Mouse (Mus musculus) heart, embryonic 13.5 days (tissue): ENCODE results near the gene Tkt. TPM values are rescaled to one million over a fixed set of nuclear protein-coding genes. Genes with fewer than 3 reads are reported as not detected.

Experiments used
- ATAC-seq: fragments of 200-750 bp; cut with Nextera tagmentation; 2 replicates; pipeline ENCODE4 v1.8.0; 2017; ENCODE audit warnings: moderate TSS enrichment; ENCODE audit not compliant: insufficient number of reproducible peaks, low FRiP score, low TSS enrichment; ENCODE audit errors: extremely low read depth
- H3K27ac ChIP-seq: fragments of 300-500 bp; sonication (generic); replicated peaks from 2 replicates; pipeline ENCODE4 v1.5.1; 2015; ENCODE audit warnings: moderate library complexity, mild to moderate bottlenecking, inconsistent platforms
- H3K27me3 ChIP-seq: fragments of 300-500 bp; sonication (generic); replicated peaks from 2 replicates; pipeline ENCODE4 v1.6.1; 2015; ENCODE audit warnings: mild to moderate bottlenecking, inconsistent platforms
- H3K36me3 ChIP-seq: fragments of 300-500 bp; sonication (generic); 2 replicates; pipeline ENCODE4 v1.6.1; 2015; ENCODE audit warnings: mild to moderate bottlenecking, inconsistent platforms
- H3K4me1 ChIP-seq: fragments of 300-500 bp; sonication (generic); 2 replicates; pipeline ENCODE4 v1.6.1; 2015; ENCODE audit warnings: inconsistent platforms
- H3K4me2 ChIP-seq: fragments of 300-500 bp; sonication (generic); 2 replicates; pipeline ENCODE4 v1.6.1; 2015; ENCODE audit warnings: inconsistent platforms, mild to moderate bottlenecking, moderate library complexity
- H3K4me3 ChIP-seq: fragments of 300-500 bp; sonication (generic); 2 replicates; pipeline ENCODE4 v1.5.1; 2015; ENCODE audit warnings: moderate library complexity, mild to moderate bottlenecking, inconsistent platforms
- H3K9ac ChIP-seq: fragments of 300-500 bp; sonication (generic); 2 replicates; pipeline ENCODE4 v1.6.1; 2015; ENCODE audit warnings: inconsistent platforms, mild to moderate bottlenecking, moderate library complexity
- H3K9me3 ChIP-seq: fragments of 300-500 bp; sonication (generic); 2 replicates; pipeline ENCODE4 v1.6.1; 2016; ENCODE audit warnings: inconsistent platforms
- WGBS: fragments of 180-500 bp; shearing (Covaris S2); methylation state at CpG from one replicate; pipeline ENCODE4 v1.1.7; 2015; ENCODE audit warnings: mixed read lengths; 5-methylcytosine and 5-hydroxymethylcytosine counted together
- polyA plus RNA-seq: library from polyadenylated mRNA; unstranded; fragments of >200 nt; fragmentation: Nextera tagmentation; extraction: Ambion mirVana; gene quantifications from 2 replicates; pipeline ENCODE4 v1.2.1, GENCODE M21; 2015

Gene Tkt
- polyA plus RNA-seq, 1 experiment from 2014 or later: 96.6 TPM

DNA sequence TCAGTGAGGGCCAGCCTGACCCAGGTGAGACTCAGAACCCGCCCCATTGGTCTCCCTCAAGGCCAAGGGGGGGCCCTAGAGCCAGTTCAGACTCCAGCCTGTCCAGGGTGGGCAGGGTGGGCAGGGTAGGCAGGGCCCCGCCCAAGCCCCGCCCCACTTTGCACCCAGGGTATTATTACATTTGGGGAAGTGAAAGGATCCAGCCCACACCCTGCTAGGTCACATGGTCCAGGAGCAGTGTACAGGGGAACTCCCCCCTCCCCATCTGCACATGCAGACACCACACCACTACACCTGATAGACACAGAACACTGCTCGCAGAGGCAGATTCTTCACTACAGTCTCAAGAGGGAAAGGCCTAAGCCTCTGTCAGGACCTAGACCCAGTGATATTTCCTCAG, 59.5 kb downstream of the Tkt start:
- H3K9ac ChIP-seq: no peak overlapping the region
- 71% methylated on average over 4 of the region's 4 CpGs for WGBS
- H3K27ac ChIP-seq: no peak overlapping the region
- no peak overlapping the region for H3K4me3 ChIP-seq
- H3K36me3 ChIP-seq: peaks cover 58% of the 10 kb centered on the region
- no peaks in the 10 kb centered on the region for H3K9me3 ChIP-seq
- H3K27me3 ChIP-seq: no peaks in the 10 kb centered on the region
- H3K4me1 ChIP-seq: peaks cover 22% of the 10 kb centered on the region
- no peak for ATAC-seq
- H3K4me2 ChIP-seq: no peak overlapping the region

DNA sequence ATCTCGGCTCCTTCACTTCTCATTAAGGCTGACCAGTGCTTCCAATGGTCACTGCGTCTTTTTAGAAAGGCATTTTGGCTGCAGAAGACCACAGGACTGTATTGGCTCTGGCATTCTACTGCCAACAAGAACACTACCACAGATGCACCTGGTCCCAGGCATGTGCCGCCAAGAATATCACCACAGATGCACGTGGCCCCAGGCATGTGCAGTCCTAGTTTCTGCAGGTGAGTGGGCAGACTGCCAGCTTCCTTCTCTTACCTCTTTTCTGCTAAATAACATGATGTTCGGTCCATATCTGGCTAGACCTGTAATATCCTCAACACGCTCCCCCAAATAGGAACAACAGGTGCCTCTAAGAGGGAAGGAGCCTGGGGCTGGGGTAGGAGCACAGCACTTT, 60.0 kb downstream of the Tkt start:
- Histone ChIP-seq H3K27ac (no peak overlapping the region), H3K9ac (no peak overlapping the region), H3K4me2 (no peak overlapping the region), H3K36me3 (peaks cover 56% of the 10 kb centered on the region), H3K9me3 (no peaks in the 10 kb centered on the region), H3K4me3 (no peak overlapping the region), H3K4me1 (peaks cover 23% of the 10 kb centered on the region), H3K27me3 (no peaks in the 10 kb centered on the region)
- WGBS: 85% methylated on average over 6 of the region's 6 CpGs
- no peak for ATAC-seq

DNA sequence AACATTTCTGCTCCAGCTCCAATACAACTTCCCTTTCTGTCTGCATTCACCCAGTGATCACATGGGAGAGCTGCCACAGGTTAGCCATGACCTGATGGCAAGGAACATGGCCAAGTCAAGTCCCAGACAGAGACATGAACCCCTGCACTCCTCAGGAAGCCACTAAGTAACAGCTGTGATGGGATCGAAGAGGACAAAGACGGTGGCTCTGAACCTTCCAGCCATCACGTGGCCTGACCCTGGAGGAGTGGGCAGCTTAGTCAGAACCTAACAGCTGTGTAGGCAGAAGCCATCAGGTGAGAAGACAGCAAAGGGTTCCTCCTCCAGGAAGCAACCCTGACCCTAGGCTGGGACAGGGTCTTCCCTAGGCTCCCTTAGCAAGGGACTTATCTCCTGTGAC, 61.3 kb downstream of the Tkt start:
- Histone ChIP-seq H3K9ac (no peak overlapping the region), H3K4me1 (peaks cover 26% of the 10 kb centered on the region), H3K4me3 (no peak overlapping the region), H3K9me3 (no peaks in the 10 kb centered on the region), H3K4me2 (no peak overlapping the region), H3K27ac (no peak overlapping the region), H3K36me3 (peaks cover 44% of the 10 kb centered on the region), H3K27me3 (no peaks in the 10 kb centered on the region)
- WGBS: 82% methylated on average over 3 of the region's 3 CpGs
- no peak for ATAC-seq

DNA sequence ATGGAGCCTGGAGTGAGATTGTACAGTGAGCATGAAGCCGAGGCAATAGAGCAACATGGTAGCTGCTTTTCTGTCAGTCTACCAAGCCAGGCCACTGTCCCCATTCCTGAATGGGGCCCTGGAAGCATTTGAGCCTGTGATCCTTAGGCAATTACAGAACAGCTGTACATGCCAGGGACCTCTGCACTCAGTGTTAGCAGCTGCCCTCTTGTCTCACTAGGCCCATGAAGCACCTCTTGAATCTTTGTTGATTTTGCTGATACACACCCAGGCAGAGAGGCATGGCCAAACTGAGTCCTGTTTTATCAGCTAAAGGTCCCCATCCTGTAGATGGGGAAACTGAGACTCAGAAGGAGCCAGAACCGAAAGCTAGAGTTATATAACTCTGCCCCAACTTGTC, 62.1 kb downstream of the Tkt start:
- Histone ChIP-seq H3K27ac (no peak overlapping the region), H3K4me3 (no peak overlapping the region), H3K27me3 (no peaks in the 10 kb centered on the region), H3K9me3 (no peaks in the 10 kb centered on the region), H3K4me1 (peaks cover 31% of the 10 kb centered on the region), H3K36me3 (peaks cover 40% of the 10 kb centered on the region), H3K9ac (no peak overlapping the region), H3K4me2 (no peak overlapping the region)
- no peak for ATAC-seq
- WGBS: 67% methylated on average over 2 of the region's 2 CpGs

DNA sequence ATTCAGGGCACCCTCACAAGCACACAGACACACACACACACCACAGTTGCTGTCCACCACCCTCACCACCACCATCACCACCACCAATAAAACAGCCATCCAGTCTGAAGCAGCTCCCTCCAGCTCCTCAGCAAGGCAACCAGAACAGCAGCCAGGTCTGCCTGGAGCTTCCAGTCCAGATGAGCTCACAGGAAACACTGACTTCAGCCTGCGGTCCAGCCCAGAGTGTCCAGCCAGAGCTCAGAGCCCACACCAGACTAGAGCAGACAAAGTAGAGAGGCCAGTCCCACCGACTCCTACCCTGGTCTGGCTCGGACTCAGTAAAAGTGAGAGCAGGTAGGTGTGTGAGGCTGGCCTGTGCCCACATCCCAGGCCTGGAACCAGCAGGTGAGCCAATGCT, 62.8 kb downstream of the Tkt start:
- peak overlapping the region; percentile 45; the same call in 1 of the 2 replicates for H3K9ac ChIP-seq
- no peak overlapping the region for H3K4me2 ChIP-seq
- no peak overlapping the region for H3K27ac ChIP-seq
- H3K27me3 ChIP-seq: no peaks in the 10 kb centered on the region
- 79% methylated on average over 3 of the region's 3 CpGs for WGBS
- H3K4me1 ChIP-seq: peaks cover 37% of the 10 kb centered on the region
- no peaks in the 10 kb centered on the region for H3K9me3 ChIP-seq
- no peak for ATAC-seq
- H3K4me3 ChIP-seq: no peak overlapping the region
- H3K36me3 ChIP-seq: peaks cover 34% of the 10 kb centered on the region

DNA sequence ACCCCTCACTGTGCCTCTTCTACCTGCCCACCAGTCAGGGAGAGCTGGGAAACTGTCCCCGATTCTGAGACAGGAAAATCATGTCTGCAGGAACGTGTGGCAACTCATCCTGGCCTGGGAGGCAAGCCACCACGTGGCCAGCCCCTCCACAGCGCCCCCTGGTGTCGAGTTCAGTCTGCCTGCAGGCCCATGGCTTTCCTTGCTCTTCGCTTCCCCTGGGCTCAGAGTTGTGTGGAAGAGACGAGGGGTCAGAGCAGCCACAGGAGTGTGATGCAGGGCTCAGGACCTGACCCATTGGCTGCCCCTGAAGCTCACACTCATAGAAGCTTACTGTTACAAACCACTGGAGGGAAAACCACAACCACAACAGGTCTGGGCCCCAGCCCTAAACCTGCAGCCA, 64.4 kb downstream of the Tkt start:
- Histone ChIP-seq H3K4me3 (no peak overlapping the region), H3K4me1 (peaks cover 37% of the 10 kb centered on the region), H3K9ac (no peak overlapping the region), H3K9me3 (no peaks in the 10 kb centered on the region), H3K36me3 (peaks cover 21% of the 10 kb centered on the region), H3K4me2 (no peak overlapping the region), H3K27me3 (no peaks in the 10 kb centered on the region), H3K27ac (no peak overlapping the region)
- WGBS: 23% methylated on average over 7 of the region's 7 CpGs
- ATAC-seq: no peak

DNA sequence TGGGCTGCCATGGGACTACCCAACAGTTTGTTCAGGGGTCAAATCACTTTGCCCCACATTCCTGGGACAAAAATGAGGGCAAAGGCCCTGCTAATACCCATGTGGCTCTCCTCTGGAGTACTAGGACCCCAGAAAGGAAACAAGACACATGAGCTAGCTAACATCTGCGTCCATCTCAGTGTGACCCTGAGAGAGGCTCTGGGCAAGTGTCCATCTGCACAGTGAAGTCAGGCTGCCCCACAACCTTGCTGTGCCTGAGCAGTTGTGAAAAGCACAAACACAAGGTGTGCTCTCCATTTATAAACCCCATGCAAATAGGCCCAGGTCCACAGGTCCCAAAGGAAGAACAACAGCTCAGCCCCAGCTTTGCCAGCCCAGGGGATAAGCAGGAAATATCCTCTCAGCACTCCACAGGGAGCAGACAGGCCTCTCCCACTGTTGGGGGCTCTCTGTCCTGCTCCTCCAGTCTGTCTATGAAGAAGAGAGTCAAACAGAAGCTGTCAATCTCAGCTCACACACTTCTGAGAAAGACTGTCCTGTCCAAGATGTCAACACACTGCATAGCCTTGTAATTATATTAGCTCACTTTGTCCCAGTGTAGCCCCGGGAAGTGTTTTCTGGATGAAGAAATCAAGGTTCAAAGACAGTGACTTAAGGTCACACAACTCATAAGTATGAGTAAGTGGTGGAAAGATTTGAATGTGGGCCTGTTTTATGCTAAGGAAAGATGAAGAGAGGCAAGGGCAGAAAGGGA, 65.0 kb downstream of the Tkt start:
- no peak overlapping the region for H3K4me3 ChIP-seq
- H3K27me3 ChIP-seq: no peaks in the 10 kb centered on the region
- H3K4me1 ChIP-seq: peaks cover 37% of the 10 kb centered on the region
- no peak for ATAC-seq
- no peaks in the 10 kb centered on the region for H3K9me3 ChIP-seq
- H3K36me3 ChIP-seq: peaks cover 18% of the 10 kb centered on the region
- no peak overlapping the region for H3K27ac ChIP-seq
- H3K9ac ChIP-seq: no peak overlapping the region
- WGBS: 62% methylated on average over 2 of the region's 2 CpGs
- H3K4me2 ChIP-seq: no peak overlapping the region

DNA sequence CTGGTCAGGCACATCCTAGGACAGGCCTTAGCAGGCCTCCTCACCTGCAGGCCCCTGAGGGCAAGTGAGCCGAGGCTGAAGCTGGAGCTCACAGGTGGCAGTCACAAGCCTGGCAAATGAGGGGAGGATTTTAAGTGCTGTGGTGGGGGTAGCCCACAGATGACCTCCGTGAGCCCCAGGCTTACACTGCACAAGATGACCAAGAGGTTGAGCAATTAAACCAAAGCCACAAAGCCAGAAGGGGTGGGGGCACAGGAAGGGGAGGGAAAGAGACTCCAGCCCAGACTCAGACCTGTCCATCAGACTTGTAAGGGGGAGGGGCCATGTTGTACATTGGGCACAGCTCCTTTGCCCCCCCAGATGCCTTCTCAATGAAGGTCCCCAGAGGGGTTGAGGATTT, 68.6 kb downstream of the Tkt start:
- Histone ChIP-seq H3K4me1 (peaks cover 38% of the 10 kb centered on the region), H3K9me3 (no peaks in the 10 kb centered on the region), H3K4me3 (no peak overlapping the region), H3K4me2 (no peak overlapping the region), H3K36me3 (no peaks in the 10 kb centered on the region; the same call in 1 of the 2 replicates), H3K27ac (no peak overlapping the region), H3K9ac (no peak overlapping the region), H3K27me3 (no peaks in the 10 kb centered on the region)
- no peak for ATAC-seq
- WGBS: 72% methylated on average over 2 of the region's 2 CpGs

DNA sequence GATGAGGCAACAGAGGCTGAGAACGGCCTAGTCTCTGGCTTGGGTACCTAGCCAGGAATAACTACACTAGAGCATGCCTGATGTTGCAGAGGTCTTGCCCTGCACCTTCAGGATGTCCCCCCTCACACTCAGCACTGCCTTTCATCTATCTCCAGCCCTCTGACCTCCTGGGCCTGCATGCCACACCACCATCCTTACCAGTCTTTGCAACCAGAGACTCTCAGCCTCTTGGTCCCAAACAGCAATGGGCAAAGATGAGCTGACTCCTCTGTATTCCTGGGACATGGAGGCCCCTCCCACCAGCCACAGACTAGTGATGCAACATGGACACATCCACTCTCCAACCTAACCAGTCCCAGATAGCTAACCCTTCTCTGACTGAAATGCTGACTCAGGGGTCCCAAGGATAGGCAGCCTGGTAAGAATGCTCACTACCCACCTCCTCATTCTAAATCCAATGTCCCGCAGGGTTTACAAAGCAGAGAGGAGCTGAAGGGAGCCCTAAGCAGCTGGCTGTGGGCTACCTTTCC, 70.7 kb downstream of the Tkt start:
- H3K4me3 ChIP-seq: no peak overlapping the region
- 85% methylated on average over 2 of the region's 2 CpGs for WGBS

DNA sequence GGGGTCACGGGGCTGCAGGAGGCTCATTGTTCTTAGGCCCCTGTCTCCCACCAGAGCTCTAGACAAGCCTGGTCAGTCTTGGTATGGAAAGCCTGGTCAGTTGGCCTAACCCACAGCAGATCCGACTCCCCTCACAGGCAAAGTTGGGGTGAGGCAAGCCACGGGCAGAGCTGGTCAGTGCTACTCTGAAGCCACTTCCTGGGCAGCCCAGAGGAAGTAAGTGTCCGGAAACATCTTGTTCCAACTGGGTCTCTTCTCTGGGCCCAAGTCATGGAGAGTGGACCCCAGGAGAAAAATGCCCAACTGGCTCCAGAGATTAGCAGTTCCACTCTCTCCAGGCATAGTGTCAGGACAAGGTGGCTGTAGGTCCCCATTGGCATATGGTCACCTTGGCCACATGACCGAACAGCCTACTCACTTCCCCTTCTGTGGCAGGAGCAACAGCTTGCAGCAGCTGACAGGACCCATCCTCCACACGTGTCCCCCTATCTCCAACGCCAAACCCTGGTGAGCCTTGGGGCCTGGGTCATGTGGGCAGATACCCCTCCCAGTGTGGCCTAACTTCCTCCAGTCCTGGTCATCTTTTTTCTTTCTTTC, 71.9 kb downstream of the Tkt start:
- Histone ChIP-seq H3K9me3 (no peaks in the 10 kb centered on the region), H3K9ac (no peak overlapping the region), H3K36me3 (no peaks in the 10 kb centered on the region; the same call in 1 of the 2 replicates), H3K4me2 (no peak overlapping the region), H3K4me3 (no peak overlapping the region), H3K27me3 (no peaks in the 10 kb centered on the region), H3K27ac (no peak overlapping the region), H3K4me1 (peaks cover 41% of the 10 kb centered on the region)
- ATAC-seq: no peak
- WGBS: 47% methylated on average over 7 of the region's 7 CpGs

More for the DNA sequence above, 70.7 kb downstream of the Tkt start:
- H3K4me1 ChIP-seq: peaks cover 36% of the 10 kb centered on the region
- 0 out of 2 replicates have a peak overlapping the region, but pooled peaks have one; percentile 26 for H3K9ac ChIP-seq
- no peak for ATAC-seq
- H3K9me3 ChIP-seq: no peaks in the 10 kb centered on the region
- H3K27ac ChIP-seq: no peak overlapping the region
- H3K27me3 ChIP-seq: no peaks in the 10 kb centered on the region
- no peaks in the 10 kb centered on the region; the same call in 1 of the 2 replicates for H3K36me3 ChIP-seq
- no peak overlapping the region for H3K4me2 ChIP-seq

DNA sequence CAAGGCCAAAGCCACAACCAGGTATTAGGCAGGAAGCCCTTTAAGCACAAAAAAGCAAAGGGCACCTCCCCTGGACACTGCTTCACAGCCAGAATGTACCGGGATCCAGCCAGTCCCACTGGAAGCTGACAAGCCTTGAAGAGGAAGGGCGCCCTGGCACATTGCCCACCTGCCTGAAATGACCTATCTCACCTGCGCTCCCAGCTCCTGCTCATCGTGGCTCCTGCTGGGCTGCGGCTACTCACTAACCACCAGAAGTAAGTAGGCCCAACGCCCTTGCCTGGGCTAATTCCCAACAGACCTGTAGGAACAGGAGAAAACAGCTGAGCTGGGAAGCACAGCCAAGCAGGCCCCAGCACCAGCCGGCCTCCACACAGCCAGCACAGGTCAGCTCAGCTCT, 74.0 kb downstream of the Tkt start:
- H3K4me3 ChIP-seq: no peak overlapping the region
- H3K4me2 ChIP-seq: no peak overlapping the region
- no peak overlapping the region for H3K9ac ChIP-seq
- H3K36me3 ChIP-seq: no peaks in the 10 kb centered on the region; the same call in 1 of the 2 replicates
- H3K27me3 ChIP-seq: no peaks in the 10 kb centered on the region
- 76% methylated on average over 7 of the region's 7 CpGs for WGBS
- peaks cover 38% of the 10 kb centered on the region for H3K4me1 ChIP-seq
- H3K27ac ChIP-seq: no peak overlapping the region
- ATAC-seq: no peak
- H3K9me3 ChIP-seq: no peaks in the 10 kb centered on the region
